Mouse (Mus musculus): ENCODE measurements around the gene Enpp7.
A peak's percentile ranks its signal among the peaks of the same experiment; 100 is the strongest.

Gene Enpp7

DNA sequence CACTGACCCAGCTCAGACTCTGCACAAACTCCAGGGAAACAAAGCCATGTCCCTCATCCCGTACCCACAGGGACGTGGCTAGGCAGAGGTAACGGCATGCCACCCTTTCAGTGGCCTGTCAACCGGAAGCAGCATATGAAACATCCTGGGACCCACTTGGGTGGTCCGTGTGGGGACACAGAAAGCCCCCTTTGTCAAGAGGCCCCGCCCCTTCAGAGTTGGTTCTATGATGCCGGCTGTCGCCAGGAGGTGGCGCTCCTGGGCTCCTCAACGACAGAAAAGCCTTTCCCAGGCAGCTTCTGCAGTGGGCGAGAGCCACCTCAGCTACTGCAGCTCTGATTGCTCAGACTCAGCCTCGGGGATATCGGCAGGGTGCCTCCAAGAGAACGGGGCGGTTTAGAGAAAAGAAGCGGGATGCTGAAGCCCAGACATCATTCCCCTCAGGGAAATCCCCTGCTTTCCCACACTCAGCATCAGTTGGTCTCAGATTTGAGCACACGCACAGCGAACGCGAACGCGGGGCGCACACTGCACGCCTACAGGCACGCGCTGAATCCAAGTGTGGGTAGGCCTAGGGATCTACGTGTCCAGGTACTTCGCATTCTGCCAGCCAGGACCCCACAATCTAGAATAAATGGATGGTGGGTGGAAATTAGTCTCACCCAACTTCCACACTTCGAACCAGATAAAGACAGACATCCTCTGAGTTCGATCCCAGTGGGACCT lies 10.7 kb downstream of the Enpp7 start:
- peak; percentile 46 to 59 for DNase-seq (ENCODE audit: low spot score in 2 of 2)

DNA sequence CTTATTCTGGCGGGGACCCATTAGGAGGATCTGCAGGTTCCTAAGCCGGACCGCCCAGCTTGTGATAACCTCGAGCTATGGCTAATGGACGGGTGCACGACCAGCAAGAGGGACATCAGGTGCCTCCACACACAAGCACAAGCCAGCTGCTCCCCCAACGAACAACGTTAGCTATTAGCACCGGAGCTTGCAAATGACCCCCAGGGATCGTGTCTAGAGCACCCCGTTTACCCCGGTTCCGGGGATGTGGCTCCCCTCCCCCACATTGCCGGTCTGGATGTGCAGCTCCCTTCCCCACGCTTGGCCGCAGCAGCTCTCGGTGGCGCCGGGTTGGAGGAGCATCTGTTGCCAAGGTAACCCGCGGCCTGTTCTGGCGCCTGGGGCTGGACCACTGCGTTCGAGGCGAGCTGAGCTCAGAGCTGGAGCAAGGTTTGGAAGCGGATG lies 11.4 kb downstream of the Enpp7 start:
- no peak for DNase-seq (ENCODE audit: low spot score in 2 of 2)

DNA sequence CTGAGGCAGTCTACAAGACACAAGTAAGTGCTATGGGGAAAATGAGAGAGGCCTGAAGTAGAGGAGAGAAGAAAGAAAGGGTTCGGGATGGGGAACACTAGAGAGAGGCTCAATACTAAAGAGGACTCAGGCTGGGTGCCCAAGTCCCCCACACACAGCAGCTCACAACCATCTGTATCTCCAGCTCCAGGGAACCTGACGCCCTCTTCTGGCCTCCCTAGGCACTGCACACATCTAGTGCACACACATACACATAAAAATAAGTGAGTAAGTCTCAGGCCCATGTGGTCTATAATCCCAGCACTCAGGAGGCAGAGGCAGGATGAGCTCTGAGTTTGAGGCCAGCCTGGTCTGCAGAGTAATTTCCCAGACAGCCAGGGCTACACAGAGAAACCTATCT lies 12.9 kb downstream of the Enpp7 start:
- DNase-seq (ENCODE audit: low spot score in 2 of 2): no peak

DNA sequence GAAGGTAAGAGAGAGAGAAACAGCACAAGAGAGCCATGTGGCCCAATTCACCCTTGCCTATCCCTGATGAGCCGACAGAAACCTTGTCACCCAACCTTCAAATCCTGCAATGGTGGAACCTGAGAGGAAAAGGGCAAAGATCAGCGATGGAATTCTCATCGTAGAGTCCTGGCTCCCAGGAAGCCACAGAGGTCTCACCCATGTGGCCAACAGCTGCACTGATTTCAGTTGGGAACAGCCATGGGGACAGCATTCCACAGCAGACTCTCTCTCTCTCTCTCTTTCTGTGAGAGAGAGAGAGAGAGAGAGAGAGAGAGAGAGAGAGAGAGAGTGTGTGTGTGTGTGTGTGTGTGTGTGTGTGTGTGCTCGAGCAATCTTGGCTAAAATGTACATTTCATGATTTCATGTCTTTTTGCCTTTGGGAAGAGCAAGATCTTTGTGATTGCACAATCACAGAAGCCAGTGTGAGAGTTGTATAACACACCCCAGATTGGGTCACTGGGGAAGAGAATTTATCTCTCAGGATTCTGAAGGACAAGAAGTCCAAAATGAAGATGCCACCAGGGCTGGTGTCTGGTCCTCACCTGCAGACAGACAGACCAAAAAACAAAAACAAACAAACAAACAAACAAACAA lies 13.6 kb downstream of the Enpp7 start:
- no peak for DNase-seq (ENCODE audit: low spot score in 2 of 2)

DNA sequence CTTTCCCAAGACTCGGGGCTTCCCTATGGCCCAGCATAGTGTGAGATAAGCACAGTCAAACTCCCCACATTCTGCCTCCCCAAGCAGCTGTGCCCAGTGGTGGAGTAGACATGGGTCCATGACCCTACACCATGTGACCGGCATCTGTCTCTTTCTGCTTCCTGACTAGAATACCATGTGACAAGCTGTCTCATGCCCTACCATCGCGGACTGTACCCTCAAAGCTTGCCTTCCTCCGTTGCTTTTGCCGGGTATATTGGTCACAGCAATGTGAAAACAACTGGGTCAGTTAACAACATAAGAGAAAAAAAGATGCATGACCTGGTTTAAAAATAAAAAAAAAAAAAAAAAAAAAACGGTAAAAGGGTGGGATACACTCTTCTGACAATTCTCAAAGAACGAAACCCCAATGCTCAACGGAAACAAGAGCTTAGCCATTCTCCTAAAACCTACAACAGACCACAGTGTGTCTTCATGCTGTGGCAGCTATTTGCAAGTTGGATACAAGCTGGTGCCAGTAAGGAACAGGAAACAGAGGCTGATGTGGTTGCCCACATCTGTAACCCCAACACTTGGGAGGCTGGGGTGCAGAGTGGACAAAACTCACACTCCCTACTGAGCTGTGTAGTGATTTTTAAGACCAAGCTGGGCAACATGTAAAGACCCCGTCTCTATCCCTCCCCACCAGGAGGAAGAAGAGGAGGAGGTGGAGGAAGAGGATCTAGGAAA lies 17.7 kb downstream of the Enpp7 start:
- DNase-seq (ENCODE audit: low spot score in 2 of 2): no peak

DNA sequence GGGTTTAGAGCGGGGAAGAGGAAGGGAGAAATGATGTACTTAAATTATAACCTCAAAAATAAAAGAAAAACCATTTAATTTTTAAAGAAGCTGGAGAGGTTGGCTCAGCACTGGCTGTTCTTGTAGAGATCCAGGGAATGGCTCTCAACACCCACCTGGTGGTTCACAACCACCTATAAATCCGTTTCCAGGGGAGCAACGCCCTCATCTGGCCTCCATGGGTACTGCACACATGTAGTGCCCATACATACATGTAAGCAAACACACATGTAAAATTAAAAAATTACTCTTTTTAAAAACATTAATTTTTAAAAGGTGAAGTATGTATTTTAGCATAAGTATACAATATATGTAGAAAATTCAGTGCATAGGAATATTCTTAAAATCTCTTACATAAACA lies 18.5 kb downstream of the Enpp7 start:
- DNase-seq (ENCODE audit: low spot score in 2 of 2): no peak

DNA sequence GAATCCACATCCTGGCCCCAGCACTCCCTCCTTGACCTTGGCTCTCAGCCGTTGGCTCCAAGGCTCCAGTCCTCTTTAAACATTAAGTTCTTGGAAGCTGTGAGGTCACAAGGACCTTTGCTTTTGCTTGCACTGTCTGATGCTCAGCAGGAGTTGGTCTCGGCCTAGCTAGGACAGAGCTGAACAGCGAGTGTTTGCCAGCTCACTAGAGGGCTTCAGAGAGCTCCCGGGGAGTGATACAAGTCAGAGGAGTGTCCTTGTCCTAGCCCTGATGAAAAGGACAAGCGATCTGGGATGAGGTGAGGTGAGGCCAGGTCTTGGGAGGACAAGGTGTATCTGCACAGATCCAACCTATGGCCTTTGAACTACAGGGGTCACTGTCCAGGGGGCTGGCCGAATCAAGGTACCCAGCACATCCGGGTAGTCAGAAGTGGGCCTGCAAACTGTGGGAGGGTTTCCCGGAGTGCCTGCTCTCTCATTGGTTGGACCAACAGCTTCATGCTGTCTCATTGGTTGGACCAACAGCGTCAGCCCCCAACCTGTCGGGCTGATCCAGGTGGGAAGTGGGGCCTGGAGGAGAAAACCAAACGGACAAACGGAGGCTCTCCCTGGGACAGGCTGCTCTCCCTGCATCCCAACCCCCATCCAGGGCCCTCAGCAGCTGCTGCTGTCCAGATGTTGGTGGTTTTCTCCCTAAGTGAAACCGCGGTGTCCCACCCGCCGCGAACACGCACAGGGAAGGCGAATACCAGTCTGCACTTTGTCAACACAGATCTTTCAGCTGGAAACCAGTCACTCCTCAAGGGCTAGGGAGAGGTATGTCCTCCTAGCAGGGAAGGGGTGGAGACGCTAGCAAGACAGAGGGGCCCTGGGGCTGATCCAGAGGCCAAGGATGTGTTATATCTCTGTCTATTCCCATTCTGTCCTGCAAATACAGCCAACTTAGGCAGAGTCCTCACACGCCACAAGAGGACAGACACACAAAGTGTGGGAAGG lies 19.8 kb downstream of the Enpp7 start:
- no peak for DNase-seq (ENCODE audit: low spot score in 2 of 2)

DNA sequence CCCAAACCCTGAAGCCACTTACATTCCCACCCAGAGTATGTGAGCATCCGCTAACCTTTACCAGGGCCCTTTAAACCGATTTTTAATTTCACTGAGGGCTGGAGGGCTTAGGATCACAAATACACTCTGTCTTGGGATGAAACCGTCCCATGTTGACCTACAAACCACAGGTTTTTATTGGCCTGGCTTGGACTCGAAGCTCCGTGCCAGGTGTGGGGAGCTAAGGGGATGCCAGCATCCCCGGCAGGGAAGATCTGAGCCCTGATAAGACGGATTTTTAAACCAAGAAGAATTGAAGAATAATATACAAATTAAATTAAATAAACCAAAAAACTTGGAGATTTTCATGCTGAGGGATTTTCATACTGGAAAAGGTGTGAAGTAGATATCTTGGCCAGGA lies 26.5 kb downstream of the Enpp7 start:
- no peak for DNase-seq (ENCODE audit: low spot score in 2 of 2)

DNA sequence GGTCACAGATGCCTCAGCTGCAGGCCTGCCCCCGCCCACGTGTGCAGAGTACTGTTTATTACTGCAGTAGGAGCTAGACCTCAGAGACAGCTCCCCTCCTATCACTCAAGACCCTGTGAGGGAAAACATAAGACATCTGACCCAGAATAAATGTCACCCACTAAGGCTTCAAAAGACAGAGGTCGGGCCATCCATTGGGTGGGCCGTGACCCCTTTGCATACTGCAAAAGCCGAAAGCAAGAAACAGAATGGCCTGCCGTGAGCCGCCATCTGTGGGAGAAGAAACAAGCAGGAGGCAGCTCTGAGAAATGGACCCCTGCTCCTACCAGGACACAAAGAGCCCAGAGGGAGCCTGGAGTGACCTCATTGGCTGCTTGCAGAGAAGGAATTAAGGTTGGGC lies 29.5 kb downstream of the Enpp7 start:
- no peak for DNase-seq (ENCODE audit: low spot score in 2 of 2)

DNA sequence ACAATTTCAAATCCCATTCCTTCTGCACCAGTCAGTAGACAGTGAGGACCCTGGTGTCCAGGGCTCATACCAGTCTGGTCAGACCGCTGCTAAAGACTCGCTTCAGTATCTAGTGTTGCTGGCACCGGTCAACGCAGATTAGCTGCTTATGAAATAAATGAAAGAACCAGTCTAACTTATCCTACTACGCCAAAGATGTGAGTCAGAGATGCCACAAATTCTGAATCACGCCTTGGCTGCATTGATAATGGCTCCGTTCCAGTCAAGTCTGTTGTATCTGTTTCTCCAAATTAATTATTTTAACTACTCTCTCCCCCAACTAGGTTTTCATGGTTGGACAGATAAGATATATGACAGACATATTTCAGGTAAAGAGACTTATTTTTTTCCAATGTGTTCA lies 33.2 kb downstream of the Enpp7 start:
- no peak for DNase-seq (ENCODE audit: low spot score in 2 of 2)

DNA sequence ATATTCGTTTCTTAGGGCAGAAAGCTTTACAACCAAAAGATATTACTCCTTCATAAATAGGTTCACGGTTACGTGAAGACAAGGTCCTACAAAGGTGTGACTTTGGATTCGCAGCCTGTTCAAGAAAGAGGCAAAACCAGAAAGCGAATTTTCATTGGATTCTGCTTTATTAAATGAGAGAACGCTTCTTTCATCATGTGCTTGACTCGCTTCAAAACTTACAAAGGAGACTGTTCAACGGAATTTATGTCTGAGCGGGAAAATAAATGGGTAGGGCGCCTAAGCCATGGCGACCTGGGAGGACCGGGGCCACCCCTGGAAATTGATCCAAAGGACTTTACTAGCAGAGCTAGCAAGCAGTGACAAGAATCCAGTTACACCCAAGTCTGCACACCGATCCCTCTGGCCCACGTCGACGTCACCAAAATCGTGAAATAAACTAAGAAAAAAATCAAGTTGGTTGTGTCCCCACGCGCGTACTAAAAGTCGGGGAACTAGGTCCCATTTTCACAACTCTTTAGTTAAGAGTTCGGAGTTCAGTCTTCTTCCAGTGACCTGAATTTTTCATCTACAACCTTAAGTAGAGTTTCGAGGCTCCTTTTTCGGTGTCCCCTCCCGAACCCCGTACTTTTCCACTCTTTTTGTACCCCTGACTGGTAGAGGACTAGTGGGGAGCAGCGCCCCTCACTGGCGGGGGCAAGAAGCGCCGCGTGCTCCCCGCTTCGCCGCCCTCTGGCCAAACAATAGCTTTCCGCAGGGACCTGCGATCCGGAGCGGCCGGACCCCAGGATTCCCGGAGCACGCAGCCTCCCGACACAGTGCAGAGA lies 34.3 kb downstream of the Enpp7 start:
- DNase-seq (ENCODE audit: low spot score in 2 of 2): no peak

DNA sequence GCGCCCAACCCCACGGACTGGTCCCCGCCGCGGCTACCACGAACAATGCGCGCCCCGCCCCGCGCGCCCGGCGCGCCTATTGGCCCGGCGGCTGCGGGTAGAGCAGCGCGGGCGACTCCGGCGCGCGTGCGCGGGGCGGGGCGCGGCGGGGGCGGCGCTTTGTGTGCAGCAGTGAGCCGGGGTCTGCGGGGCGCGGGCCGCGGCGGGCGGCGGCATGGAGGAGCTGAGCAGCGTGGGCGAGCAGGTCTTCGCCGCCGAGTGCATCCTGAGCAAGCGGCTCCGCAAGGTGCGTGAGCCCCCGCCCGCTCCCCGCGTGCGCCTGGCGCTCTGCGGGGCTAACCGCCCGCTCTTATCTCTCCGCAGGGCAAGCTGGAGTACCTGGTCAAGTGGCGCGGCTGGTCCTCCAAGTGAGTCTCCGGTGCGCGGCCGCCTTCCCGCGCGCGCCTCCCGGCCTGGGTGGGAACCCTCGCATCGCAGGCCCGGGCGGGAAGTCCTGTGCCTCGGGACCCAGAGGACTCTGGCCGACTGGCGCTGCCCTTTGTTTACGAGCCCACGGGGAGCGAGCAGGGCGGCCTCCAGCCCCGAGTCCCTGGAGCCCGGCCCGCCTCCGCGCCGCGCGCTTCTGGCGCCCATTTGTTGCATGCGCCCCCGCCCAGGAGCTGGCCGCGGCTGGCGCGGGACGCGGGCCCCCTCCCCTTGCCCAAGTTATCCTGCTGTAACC lies 35.1 kb downstream of the Enpp7 start, which contains the start of gene Cbx2:
Cbx2 (plus strand) TSS at position 68 of the 721 bp plus-strand sequence.
- peak; percentile 80 to 81 for DNase-seq (ENCODE audit: low spot score in 2 of 2)

DNA sequence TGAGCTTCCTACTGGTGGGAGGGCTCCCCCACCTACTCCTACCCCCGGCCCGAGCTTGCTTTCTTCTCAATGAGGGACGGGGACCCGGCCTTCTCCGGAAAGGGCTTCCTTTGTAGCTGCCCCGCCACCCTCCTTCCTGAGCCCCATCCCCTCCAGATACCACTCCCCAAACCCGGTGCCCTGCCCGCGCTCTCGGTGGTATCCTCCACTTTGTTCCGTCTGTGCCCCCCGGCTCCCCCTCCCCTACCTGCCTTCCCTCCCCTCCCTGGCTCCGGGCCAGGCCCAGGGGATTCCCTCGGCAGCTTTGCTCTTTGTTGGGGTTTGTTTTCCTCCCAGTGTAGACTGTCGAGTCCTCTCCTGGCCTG lies 35.6 kb downstream of the Enpp7 start:
- DNase-seq (ENCODE audit: low spot score in 2 of 2): no peak

DNA sequence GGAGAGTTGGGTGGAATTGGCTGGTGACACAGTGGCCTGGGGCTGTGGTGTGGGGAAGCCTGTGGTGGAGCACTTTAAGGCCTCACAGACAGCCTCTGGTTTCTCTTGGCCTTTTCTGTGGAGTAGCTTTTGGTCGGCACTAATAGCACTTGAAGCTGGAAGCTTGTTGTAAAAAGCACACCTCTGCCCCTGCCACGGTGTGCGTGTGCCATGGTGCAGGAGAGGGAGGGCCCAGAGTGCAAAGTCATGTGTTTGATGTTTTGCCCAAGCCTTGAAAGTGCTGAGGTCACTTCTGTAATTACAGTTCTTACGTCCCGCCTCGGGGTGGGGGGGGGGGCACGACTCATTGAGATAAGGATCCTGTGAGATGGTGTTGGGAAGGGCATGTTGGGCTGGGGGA lies 36.3 kb downstream of the Enpp7 start:
- DNase-seq (ENCODE audit: low spot score in 2 of 2): no peak

DNA sequence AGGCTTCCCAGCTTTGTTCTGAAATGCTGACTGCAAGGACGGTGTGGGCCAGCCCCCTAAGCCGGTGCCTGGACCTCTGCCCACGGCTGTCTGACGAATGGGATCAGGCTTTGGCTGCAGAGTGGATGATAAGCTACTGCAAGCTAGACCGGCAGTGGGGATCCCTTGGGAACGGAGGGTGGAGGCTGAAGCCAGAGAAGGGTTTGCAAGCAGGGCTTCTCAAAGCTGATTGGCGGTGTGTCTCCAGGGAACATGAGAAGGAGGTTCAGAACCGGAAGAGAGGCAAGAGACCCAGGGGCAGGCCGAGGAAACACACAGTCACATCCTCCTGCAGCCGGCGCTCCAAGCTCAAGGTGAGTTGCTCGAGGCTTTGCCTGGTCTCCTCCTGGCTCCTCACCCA lies 38.2 kb downstream of the Enpp7 start:
- DNase-seq (ENCODE audit: low spot score in 2 of 2): peak; percentile 58 to 70

DNA sequence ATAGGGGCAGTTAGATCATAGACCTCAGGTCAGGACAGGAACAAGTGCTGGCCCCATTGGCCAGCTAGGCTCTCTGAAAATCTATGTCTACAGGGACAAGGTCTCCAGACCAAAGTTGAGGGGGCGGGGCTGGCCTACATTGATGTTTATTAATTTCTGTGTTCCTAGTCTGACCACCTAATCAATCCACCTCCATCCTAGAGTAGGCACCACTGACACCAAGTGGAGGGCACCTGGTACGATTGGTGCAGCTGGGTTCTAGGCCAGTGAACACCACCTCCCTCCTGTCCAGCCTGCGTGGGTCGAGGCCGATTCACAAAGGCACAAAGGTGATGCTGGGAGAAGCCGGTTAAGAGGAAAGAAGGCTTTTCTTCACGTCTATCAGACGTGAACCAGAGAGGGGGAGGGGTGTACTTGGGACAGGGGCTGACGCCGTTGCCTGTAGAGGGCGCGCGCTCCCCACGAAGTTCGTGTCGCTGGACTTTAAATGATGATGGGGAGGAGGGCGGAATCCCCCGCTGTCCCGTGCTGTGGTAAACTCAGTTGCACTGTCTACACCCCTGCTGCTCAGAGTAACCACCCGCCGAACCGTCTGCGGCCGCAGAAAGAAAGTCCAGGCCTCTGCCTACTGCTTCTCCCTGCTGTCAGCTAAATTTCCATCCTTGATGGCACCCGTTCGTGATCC lies 46.0 kb downstream of the Enpp7 start:
- peak; percentile 73 to 80 for DNase-seq (ENCODE audit: low spot score in 2 of 2)

DNA sequence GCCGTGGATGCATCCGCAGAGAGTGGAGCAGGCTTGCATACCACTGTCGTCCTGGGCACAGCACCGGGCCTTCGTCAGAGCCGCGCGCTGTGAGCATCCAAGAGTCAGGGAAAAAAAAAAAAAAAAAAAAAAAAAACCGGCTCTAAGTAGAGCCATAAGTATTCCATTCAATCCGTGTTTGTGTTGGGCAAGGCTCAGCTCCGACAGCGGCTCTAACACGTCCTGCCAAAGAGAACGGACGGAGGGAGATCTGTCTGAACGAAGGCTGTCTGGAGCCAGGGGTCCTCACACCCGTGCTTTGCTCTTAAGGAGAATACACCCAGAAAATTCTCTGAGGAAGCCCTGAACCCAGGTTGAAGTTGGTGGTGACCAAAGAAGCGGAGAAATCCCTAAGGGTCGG lies 46.6 kb downstream of the Enpp7 start:
- DNase-seq (ENCODE audit: low spot score in 2 of 2): no peak

DNA sequence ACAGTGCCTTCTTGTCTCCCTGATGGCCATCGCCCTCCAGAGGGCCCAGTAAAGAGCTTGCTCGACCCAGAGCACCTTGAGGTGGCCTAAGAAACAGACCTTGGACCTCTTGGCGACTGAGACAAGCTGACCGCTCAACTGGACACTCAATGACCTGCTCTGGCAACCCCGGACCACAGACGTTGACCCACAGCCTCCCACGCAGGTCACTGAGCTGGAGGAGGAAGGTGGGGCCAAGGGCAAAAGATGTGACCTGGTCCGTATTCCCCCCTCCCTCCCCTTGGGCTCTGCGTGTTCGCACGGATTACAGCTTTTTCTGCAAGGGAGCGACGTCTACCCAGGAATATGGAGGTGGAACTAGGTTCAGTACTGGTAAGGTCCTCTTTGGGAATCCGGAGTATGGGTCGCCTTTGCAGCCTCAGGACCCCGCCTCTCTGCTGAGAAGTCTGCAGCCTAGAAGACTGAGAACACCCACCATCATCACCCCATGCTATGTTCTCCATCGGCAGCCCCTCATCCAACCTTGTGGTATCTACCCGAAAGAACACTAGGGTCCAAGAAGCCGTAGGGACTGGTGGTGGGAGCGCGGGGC lies 47.2 kb downstream of the Enpp7 start:
- no peak for DNase-seq (ENCODE audit: low spot score in 2 of 2)

DNA sequence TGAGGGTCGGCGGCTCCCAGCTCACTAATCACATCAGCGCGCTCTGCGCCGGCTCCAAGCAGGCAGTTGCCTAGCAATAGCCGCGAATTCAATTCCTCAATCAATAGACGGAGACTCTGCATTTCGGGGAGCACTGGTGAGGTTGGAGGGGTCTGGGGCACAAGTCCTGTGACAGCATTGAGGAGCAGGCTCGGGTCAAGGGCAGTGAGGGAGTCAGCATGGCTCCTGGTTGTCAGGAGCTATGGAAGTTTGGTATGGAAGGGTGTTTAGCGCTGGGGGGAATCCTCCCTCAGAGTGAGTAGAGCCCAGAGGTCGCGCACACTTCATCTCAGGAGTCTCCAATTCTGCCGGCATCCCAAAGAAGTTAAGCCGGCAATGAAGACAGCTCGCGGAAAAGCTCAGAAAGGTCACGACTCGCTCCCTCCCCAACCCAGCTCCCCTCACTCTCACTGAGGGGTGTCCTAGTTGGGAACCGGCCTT lies 47.7 kb downstream of the Enpp7 start:
- no peak for DNase-seq (ENCODE audit: low spot score in 2 of 2)
